Mouse (Mus musculus) liver, adult 2 months (tissue): Measurements from ENCODE around the gene Slc46a2.

Experiments
- CTCF ChIP-seq: fragments of 200-500 bp; IDR thresholded peaks from 2 replicates; pipeline ENCODE4 v1.5.1; 2011; ENCODE audit warnings: low read depth, low read length, control low read depth
- POLR2A ChIP-seq: fragments of 200-500 bp; IDR thresholded peaks from 2 replicates; pipeline ENCODE4 v1.6.1; 2011; ENCODE audit warnings: low read length, control low read depth; ENCODE audit not compliant: insufficient read depth; ENCODE audit errors: extremely low read depth

- TF ChIP-seq CTCF (no peak), POLR2A (no peak)
These were observed 24.7 kb downstream of the Slc46a2 start for GRCm38 (mm10) chr4:59890086-59890600.
